Mouse (Mus musculus): Measurements from ENCODE around the gene Fras1. TPM values are rescaled to one million over a fixed set of nuclear protein-coding genes. Genes with fewer than 3 reads are reported as not detected.

Gene Fras1
- polyA plus RNA-seq, 1 experiment, result 1.5 TPM

DNA sequence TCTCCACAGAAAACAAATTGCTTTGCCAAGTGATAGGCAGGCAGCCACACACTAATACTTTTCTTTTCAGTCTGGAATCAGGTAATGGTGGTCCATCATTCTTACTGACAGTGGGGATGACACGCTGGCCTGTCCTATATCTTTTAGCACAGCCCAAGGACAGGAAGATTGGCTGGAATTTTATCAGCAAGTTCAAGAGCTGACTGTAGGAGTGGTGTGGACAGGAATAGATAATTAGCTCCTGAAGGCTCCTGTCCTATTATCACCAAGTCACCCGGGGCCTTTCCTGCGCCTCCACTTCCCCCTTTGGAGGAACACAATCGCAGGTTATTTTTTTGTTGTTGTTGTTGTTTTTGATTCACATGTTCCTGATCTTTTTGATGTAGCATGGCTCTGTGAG lies 139.6 kb downstream of the Fras1 start:
- Histone ChIP-seq H3ac (ENCODE audit: control insufficient read depth, insufficient read length) (no peak overlapping the region), H3K79me2 (ENCODE audit: control insufficient read depth, insufficient read depth) (no peaks in the 10 kb centered on the region), H3K4me3 (no peak overlapping the region), H3K36me3 (ENCODE audit: control insufficient read depth, insufficient read depth) (no peaks in the 10 kb centered on the region), H3K4me2 (ENCODE audit: low read depth) (no peak overlapping the region), H3K27me3 (ENCODE audit: control insufficient read depth, insufficient read depth, insufficient read length) (no peaks in the 10 kb centered on the region)
- TF ChIP-seq E2F4 (IDR thresholded peaks at IDR 0.05; ENCODE audit: insufficient read depth) (no peak), REST (IDR thresholded peaks at IDR 0.05; ENCODE audit: insufficient read depth, insufficient read length) (no peak)

DNA sequence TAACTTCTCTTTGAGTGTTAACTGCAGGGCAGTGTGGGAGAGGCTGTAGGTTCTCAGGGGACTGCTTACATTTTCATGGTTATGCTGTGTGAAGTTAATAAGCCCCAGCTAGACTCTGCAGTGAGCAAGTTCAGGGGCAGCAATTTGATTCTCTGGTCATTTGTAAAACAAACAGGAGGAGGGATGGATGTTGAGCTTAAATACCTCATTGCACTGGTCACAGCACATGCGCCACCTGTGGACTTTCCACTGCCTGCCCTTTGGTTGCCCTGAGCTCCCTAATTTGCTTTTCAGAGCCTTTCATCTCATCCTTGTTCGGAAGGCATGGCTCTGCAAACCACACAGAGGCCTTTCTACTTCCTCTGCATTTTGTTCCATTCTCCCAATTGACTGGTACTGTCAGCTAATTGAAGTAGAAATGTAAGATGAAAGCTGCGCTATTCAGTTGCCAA lies 142.1 kb downstream of the Fras1 start:
- Histone ChIP-seq H3ac (ENCODE audit: control insufficient read depth, insufficient read length) (no peak overlapping the region), H3K36me3 (ENCODE audit: control insufficient read depth, insufficient read depth) (no peaks in the 10 kb centered on the region), H3K79me2 (ENCODE audit: control insufficient read depth, insufficient read depth) (no peaks in the 10 kb centered on the region), H3K4me3 (no peak overlapping the region), H3K27me3 (ENCODE audit: control insufficient read depth, insufficient read depth, insufficient read length) (no peaks in the 10 kb centered on the region), H3K4me2 (ENCODE audit: low read depth) (no peak overlapping the region)
- TF ChIP-seq MYOD1 (IDR thresholded peaks at IDR 0.05; ENCODE audit: control insufficient read depth in 1 of 3, insufficient read length in 2 of 3, low read depth in 2 of 3) (no peak), TCF12 (IDR thresholded peaks at IDR 0.05; ENCODE audit: insufficient read depth, poor library complexity, severe bottlenecking) (no peak), TCF3 (IDR thresholded peaks at IDR 0.05; ENCODE audit: insufficient read length, low read depth) (no peak)

DNA sequence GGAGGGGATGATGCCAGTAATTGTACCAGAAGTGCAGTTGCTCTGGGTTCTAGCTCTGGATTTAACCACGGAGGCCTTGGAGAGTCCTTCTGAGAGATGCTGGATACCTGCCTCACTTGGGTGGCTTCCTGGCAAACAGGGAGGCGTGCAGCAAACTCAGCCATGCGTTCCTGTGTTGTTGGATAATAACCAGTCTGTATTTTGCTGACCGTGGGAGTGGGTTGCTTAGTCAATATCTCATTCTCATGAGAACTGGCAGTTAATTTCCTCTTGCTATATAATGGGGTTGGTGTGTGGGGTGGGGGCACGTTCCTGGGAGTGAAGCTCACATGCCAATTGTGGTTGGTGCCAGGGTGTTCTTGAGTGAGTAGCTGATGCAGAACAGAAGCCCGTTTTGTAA lies 142.6 kb downstream of the Fras1 start:
- Histone ChIP-seq H3K79me2 (ENCODE audit: control insufficient read depth, insufficient read depth) (no peaks in the 10 kb centered on the region), H3ac (ENCODE audit: control insufficient read depth, insufficient read length) (no peak overlapping the region), H3K4me2 (ENCODE audit: low read depth) (no peak overlapping the region), H3K27me3 (ENCODE audit: control insufficient read depth, insufficient read depth, insufficient read length) (no peaks in the 10 kb centered on the region), H3K36me3 (ENCODE audit: control insufficient read depth, insufficient read depth) (no peaks in the 10 kb centered on the region), H3K4me3 (no peak overlapping the region)
- TF ChIP-seq TCF3 (IDR thresholded peaks at IDR 0.05; ENCODE audit: insufficient read length, low read depth) (no peak), MYOG (IDR thresholded peaks at IDR 0.05; ENCODE audit: control insufficient read depth in 1 of 3, insufficient read depth in 1 of 3, insufficient read length in 2 of 3, low read depth in 2 of 3) (no peak), MAX (IDR thresholded peaks at IDR 0.05; ENCODE audit: low read depth) (no peak), SRF (IDR thresholded peaks at IDR 0.05; ENCODE audit: control insufficient read depth, insufficient read length, low read depth) (no peak), USF1 (IDR thresholded peaks at IDR 0.05; ENCODE audit: low read depth) (no peak), CEBPB (IDR thresholded peaks at IDR 0.05; ENCODE audit: insufficient read depth, poor library complexity, severe bottlenecking) (no peak)

DNA sequence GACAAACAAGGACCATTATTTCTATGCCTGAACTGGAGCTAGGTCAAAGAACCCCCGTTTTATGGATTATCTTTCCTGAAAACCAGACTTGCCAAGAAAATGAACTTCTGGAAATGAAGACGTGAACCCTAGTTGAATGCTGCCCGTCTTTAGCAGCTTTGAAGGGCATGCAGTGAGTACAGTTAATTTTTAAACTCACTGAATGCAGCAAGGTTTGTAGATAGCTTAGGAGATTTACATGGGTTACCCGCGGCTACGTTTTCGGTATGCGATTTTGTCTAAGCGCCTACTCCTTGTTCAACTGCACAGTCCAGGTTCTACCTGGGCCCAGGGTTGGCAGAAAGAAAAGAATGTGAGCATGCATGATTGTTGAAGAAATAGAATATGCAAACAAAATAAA lies 147.8 kb downstream of the Fras1 start:
- Histone ChIP-seq H3K27me3 (ENCODE audit: control insufficient read depth, insufficient read depth, insufficient read length) (no peaks in the 10 kb centered on the region), H3K4me2 (ENCODE audit: low read depth) (no peak overlapping the region), H3K79me2 (ENCODE audit: control insufficient read depth, insufficient read depth) (no peaks in the 10 kb centered on the region), H3K36me3 (ENCODE audit: control insufficient read depth, insufficient read depth) (no peaks in the 10 kb centered on the region), H3K4me3 (no peak overlapping the region), H3ac (ENCODE audit: control insufficient read depth, insufficient read length) (no peak overlapping the region)
- TF ChIP-seq USF1 (IDR thresholded peaks at IDR 0.05; ENCODE audit: low read depth), result no peak
- TF ChIP-seq SRF (IDR thresholded peaks at IDR 0.05; ENCODE audit: control insufficient read depth, insufficient read length, low read depth), result no peak
- TF ChIP-seq TCF12 (IDR thresholded peaks at IDR 0.05; ENCODE audit: insufficient read depth, poor library complexity, severe bottlenecking), result no peak
- no peak for TF ChIP-seq MYOD1 (IDR thresholded peaks at IDR 0.05; ENCODE audit: control insufficient read depth in 1 of 3, insufficient read length in 2 of 3, low read depth in 2 of 3)
- TF ChIP-seq TCF3 (IDR thresholded peaks at IDR 0.05; ENCODE audit: insufficient read length, low read depth), result no peak
- no peak for TF ChIP-seq POLR2A (IDR thresholded peaks at IDR 0.05; ENCODE audit: insufficient read length, low read depth)
- no peak for TF ChIP-seq E2F4 (IDR thresholded peaks at IDR 0.05; ENCODE audit: insufficient read depth)

DNA sequence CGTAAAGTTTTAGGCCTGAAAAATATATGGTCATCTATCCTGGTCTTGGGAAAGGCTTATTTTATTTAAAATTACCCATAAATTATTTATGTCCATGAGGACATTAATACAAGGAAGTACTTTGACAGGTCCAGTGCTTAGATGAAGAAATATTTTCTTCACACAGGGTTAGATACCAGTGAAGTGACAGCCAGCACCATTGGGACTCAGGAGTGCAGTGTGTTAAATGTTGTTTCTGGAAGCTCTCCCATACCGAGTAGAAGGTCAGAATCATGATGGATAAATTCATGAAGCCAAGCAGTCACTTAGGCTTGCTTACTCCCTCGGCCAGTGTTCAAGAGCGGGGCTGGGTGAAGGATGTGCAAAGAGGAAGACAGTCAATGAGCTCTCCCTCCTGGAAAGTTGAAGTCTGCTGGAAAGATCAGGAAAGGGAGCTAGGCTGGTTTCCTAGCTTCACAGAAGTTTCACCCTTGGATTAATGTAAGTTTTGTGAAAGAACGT lies 149.2 kb downstream of the Fras1 start:
- TF ChIP-seq TCF3 (IDR thresholded peaks at IDR 0.05; ENCODE audit: insufficient read length, low read depth) (no peak), E2F4 (IDR thresholded peaks at IDR 0.05; ENCODE audit: insufficient read depth) (no peak), CEBPB (IDR thresholded peaks at IDR 0.05; ENCODE audit: insufficient read depth, poor library complexity, severe bottlenecking) (no peak), MYOD1 (IDR thresholded peaks at IDR 0.05; ENCODE audit: control insufficient read depth in 1 of 3, insufficient read length in 2 of 3, low read depth in 2 of 3) (no peak), MYOG (IDR thresholded peaks at IDR 0.05; ENCODE audit: control insufficient read depth in 1 of 3, insufficient read depth in 1 of 3, insufficient read length in 2 of 3, low read depth in 2 of 3) (no peak), USF1 (IDR thresholded peaks at IDR 0.05; ENCODE audit: low read depth) (no peak), TCF12 (IDR thresholded peaks at IDR 0.05; ENCODE audit: insufficient read depth, poor library complexity, severe bottlenecking) (no peak), POLR2AphosphoS2 (IDR thresholded peaks at IDR 0.05; ENCODE audit: insufficient read length, low read depth) (no peak), MAX (IDR thresholded peaks at IDR 0.05; ENCODE audit: low read depth) (no peak), POLR2A (IDR thresholded peaks at IDR 0.05; ENCODE audit: insufficient read length, low read depth) (no peak), REST (IDR thresholded peaks at IDR 0.05; ENCODE audit: insufficient read depth, insufficient read length) (no peak), SRF (IDR thresholded peaks at IDR 0.05; ENCODE audit: control insufficient read depth, insufficient read length, low read depth) (no peak)
- H3ac ChIP-seq (ENCODE audit: control insufficient read depth, insufficient read length), result no peak overlapping the region
- H3K4me2 ChIP-seq (ENCODE audit: low read depth), result no peak overlapping the region
- no peaks in the 10 kb centered on the region for H3K27me3 ChIP-seq (ENCODE audit: control insufficient read depth, insufficient read depth, insufficient read length)
- H3K4me3 ChIP-seq, result no peak overlapping the region
- H3K79me2 ChIP-seq (ENCODE audit: control insufficient read depth, insufficient read depth), result no peaks in the 10 kb centered on the region
- no peaks in the 10 kb centered on the region for H3K36me3 ChIP-seq (ENCODE audit: control insufficient read depth, insufficient read depth)
